Mouse (Mus musculus): ENCODE measurements around the gene Edar.

Gene Edar

GRCm38 (mm10) chr10:58651270-58652042 is 24.0 kb downstream of the Edar start:
- DNase-seq (ENCODE audit: low spot score in 2 of 2), result no peak

DNA sequence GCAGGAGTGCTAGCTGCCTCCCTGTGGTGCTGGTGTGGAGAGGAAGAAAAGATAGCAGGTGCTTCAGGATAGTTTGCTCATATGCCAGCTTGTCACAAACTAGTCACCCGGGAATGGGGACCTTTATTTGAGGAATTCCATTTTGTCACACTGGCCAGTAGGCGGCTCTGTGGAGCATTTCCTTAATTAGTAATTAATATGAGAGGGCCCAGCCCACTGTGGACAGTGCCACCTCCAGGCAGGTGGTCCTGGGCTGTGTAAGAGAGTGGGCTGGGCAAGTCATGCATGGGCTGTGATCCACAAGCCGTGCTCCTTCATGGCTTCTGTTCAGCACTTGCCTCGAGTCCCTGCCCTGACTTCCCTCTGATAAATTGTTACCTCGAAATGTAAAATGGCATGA is 26.7 kb downstream of the Edar start:
- no peak for DNase-seq (ENCODE audit: low spot score in 2 of 2)

GRCm38 (mm10) chr10:58644671-58645070 is 30.8 kb downstream of the Edar start:
- no peak for DNase-seq (ENCODE audit: low spot score in 2 of 2)

GRCm38 (mm10) chr10:58644194-58644593 is 31.3 kb downstream of the Edar start:
- no peak for DNase-seq (ENCODE audit: low spot score in 2 of 2)

- no peak for DNase-seq (ENCODE audit: low spot score in 2 of 2)
Measured at GRCm38 (mm10) chr10:58643001-58643400, 32.5 kb downstream of the Edar start.

- no peak for DNase-seq (ENCODE audit: low spot score in 2 of 2)
Measured at GRCm38 (mm10) chr10:58641631-58642030, 33.8 kb downstream of the Edar start.

DNA sequence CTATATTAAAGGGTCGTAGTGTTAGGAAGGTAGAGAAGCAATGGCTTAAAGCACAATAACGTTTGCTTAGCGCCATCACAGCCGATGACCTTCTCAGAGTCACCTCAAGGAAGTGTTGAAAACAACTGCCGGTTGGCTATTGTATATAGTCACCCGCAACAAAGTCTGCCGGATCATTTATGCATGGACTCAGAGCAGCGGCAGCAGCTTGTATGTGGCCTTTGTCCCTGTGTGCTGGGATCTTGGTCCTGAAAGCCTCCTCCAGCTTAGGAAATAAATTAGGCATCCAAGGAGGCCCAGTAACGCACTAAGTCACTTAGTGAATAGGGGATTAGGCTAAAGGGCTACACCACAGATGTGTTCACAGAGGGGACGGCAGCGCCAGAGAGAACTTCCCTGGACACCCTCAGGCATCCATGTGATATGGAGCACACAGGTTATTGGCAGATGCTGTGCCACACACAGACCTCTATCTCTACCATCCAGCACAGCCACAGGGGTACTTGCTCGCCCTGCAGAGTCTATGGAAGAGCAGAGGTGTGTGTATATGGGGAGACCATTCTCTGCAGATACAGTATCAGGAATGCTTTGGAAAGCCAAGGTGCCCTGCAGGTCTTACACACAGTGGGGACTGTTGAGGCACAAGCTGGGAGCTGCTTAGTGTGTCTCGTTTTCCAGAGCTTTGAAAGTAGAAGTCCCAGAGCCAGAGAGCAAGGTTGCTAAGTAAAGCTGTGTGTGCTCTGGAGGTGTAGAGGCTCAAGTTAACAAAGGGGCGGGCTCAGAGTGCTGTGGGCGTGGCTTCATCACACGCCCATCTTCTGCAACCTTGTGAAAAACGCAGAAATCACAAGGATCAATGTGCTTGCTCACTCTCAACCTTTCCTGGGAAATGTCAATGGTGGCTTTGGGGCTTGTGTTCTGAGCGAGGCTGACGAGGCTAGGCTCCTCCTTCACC is 34.7 kb downstream of the Edar start:
- DNase-seq (ENCODE audit: low spot score in 2 of 2), result no peak

GRCm38 (mm10) chr10:58639291-58639690 is 36.2 kb downstream of the Edar start:
- DNase-seq (ENCODE audit: low spot score in 2 of 2), result no peak

- DNase-seq (ENCODE audit: low spot score in 2 of 2), result no peak
Measured at GRCm38 (mm10) chr10:58636431-58637080, 38.9 kb downstream of the Edar start.

GRCm38 (mm10) chr10:58633507-58633906 is 41.9 kb downstream of the Edar start:
- no peak for DNase-seq (ENCODE audit: low spot score in 2 of 2)

- DNase-seq (ENCODE audit: low spot score in 2 of 2), result no peak
Measured at GRCm38 (mm10) chr10:58627569-58627968, 47.9 kb downstream of the Edar start.

DNA sequence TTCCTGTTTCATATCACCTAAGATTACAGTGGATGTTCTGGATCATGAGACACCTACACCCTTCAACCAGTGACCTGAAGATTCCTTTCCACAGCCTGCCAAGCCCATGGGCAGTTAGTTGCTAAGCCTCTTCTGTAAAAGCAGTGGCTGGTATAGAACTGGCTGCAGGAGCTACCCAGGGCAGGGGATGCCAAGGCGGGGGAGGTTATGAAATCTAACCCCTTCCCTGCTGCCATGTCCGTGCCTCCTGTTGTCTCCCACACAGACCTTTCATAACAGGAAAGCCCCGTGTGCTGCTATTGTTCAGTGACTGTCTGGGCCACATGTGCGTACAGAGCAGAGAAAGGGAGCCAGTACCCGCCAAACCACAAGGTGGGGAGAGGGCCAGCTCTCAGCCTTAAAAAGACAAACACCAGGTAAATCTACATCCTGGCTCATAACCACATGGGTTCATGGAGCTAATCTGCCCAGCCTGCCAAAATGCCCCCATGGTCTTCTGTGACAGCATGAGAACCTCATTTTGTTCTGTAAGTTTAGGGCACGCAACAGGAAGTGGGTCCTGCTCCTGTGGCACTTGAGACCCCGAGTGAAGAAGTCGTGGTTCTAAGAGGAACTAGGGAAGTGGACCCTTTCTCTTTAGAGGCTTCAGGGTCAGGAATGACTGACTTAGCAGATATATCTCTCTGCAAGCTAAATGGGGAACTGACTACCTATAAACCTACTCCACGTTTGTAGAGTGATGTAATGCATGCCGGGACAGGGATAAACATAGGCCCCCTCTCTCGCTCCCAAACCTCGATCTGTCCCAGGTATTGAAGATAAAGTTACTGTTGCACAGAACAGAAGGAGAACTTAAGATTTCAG is 50.4 kb downstream of the Edar start:
- no peak for DNase-seq (ENCODE audit: low spot score in 2 of 2)

DNA sequence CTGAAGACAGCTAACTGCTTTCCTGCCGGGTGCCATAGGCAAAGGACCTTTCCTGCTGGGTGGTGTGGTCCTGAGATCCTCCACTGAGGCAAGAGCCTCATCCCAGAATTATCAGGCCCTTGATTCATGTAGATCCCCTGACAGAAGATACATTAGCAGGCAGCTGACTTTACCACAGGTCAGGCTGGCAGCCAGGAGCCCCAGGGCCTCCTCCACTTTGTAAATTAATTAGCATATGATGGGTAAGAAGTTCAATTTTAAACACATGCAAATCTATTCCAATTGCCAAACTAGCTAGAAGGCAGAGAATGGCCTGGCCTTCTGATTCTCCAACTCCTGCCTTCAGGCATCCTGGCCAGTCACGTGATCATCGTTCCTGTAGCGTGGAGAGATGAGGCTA is 56.2 kb downstream of the Edar start:
- DNase-seq (ENCODE audit: low spot score in 2 of 2), result no peak

GRCm38 (mm10) chr10:58618501-58619216 is 56.8 kb downstream of the Edar start:
- no peak for DNase-seq (ENCODE audit: low spot score in 2 of 2)

DNA sequence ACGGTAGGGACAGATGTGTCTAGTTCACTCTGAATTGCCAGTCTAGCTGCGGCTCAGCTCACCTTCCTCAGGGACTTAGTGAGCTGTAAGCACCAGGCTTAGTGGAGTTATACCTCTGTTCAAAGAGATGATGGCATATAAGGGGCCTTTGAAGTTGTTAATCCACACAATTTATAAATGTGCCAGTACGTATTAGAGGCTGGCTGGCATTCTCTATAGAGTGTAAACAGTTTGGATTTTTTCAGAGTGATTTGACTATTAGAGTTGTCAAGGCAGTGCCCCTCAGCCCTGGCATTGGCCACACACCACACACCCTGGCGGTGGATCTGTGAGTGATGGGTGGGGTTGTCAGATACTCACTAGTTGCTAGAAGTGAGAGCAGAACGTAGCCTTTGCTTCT is 58.9 kb downstream of the Edar start:
- DNase-seq (ENCODE audit: low spot score in 2 of 2), result no peak

- no peak for DNase-seq (ENCODE audit: low spot score in 2 of 2)
Measured at GRCm38 (mm10) chr10:58614601-58615000, 60.9 kb downstream of the Edar start.

DNA sequence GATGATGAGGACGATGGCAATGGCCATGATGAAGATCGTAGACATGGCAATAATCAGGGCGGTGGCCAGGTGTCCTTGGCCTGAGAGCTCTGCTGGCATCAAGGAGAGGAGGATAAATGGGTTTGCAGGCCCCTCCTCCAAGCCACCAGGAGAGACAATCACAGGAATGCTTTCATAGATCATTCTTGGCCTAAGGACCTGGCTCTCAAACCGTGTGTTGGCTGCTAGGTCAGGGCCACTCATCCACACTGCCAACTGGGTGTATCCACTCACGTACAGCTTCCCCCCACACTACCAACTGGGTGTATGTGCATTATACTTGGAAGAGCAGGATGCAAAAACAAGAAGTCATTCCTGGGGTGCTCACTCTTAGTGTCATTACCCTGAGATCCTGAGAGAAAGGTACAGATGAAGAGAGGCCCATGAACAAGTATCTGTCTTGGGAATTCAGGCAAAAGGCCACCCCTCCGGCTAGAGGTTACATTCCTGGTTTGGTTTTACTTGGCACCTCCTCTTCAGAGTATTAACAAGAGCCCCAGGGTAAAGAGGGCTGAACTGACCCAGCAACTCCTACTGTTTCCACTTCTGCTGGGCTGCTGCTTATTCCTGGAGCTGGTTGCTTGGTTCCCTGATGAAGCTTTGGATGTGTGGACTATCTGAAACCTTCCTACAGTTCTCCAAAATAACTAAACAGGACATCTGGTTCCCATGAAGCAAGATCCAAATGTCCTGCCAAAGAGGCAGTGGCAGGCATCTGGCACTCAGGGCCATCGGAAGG is 64.8 kb downstream of the Edar start:
- DNase-seq (ENCODE audit: low spot score in 2 of 2), result no peak

- DNase-seq (ENCODE audit: low spot score in 2 of 2), result no peak
Measured at GRCm38 (mm10) chr10:58608858-58609257, 66.6 kb downstream of the Edar start.

DNA sequence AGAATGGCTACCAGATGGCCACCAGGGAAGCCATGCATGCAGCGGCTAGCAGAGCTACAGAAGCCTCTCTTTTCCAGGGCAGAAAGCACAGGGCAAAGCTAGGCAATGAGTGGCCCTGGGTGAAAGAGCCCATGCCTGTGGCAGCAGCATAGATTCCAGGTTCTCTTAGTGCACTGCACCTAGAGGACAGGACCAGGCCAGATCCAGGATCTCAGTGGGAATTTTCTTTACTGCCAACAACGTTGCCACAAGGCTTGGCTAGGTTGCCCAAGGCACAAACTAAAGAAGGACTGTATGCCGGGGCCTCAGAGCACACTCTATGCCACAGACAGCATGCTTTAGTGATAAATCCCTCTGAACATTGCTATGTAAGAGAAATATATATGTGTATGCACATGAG is 69.1 kb downstream of the Edar start:
- no peak for DNase-seq (ENCODE audit: low spot score in 2 of 2)

DNA sequence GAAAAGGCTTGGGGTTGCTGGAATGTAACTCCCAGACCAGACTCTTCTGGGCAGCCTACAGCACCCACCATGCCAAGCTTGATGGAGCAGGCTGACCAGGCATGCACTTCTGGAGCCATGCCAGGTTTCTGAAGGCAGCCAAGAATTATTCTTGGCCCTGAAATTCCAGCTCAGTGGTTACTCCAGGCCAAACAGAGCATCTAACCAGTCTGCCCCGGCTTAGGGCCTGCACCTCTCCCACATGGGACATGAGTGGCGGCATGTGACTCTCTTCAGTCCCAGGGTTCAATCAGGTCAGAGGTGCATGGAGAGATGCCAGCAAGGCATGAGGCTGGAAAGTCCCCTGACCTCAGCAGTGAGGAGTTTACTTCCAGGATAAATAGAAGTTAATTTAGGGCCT is 70.7 kb downstream of the Edar start:
- DNase-seq (ENCODE audit: low spot score in 2 of 2), result no peak

Data from spleen, postnatal 14 days (tissue).